Mouse (Mus musculus): ENCODE data around the gene Polr1e. TPM values are rescaled to one million over a fixed set of nuclear protein-coding genes. Genes with fewer than 3 reads are reported as not detected.
"Not testable (repeated sequence)": the region's sequence is repeated elsewhere in the genome, so short reads cannot be mapped to it uniquely, and the experiment has no call there.

Gene Polr1e
- polyA plus RNA-seq, 1 experiment = 3.8 TPM

GRCm38 (mm10) chr4:44979794-44980338 is 38.5 kb upstream of the Polr1e start:
- DNase-seq = no peak
- H3K4me3 ChIP-seq (replicated peaks; ENCODE audit: extremely low read depth, low read depth, low read length) = no peak overlapping the region
- TF ChIP-seq POLR2A (IDR thresholded peaks at IDR 0.05; ENCODE audit: borderline replicate concordance, extremely low read depth, low read depth, low read length) = no peak
- TF ChIP-seq CTCF (IDR thresholded peaks at IDR 0.05; ENCODE audit: insufficient read depth, low read length) = no peak
- peaks cover 3% of the 10 kb centered on the region for H3K4me1 ChIP-seq (ENCODE audit: control insufficient read depth, insufficient read depth, low read length)
- WGBS = 49% methylated on average over 7 of the region's 7 CpGs

DNA sequence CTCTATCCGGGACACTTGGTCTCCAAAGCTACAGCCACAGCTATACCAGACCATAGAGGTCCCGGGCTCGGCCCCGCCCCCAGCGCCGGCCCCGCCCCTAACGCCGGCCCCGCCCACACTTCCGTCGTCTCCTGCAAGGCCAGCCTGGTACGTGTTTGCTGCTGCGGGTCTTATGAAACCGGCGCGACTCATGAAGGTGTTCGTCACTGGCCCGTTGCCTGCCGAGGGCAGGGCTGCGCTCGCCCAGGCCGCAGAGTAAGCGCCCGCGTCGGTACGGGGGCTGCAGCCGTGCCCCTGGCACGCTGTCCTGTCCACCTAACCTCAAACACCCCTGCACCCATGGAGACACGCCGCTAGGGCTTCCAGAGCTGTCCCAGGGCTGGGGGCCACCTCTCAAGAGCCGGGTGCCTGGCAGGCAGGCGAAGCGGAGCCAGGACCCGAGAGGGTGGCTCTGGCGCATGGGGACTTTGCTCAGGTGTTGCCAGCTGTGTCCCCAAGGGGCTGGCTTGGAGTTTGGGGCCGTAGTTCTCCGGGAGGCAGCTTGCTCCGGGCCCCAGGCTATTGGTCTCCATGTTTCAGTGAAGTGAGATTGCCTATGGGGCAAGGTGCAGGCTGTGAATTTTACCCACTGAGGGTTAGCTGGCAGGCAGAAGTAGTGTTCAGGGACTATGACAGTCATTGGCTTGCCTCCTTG is 37.0 kb upstream of the Polr1e start, which contains the start of gene Grhpr:
TSS of gene Grhpr (plus strand) at position 116 of the 694 bp plus-strand sequence.
- Histone ChIP-seq H3K4me1 (ENCODE audit: control insufficient read depth, insufficient read depth, low read length) (peaks cover 3% of the 10 kb centered on the region), H3K4me3 (replicated peaks; ENCODE audit: extremely low read depth, low read depth, low read length) (peak within 1 kb of the TSS; percentile 95)
- TF ChIP-seq POLR2A (IDR thresholded peaks at IDR 0.05; ENCODE audit: borderline replicate concordance, extremely low read depth, low read depth, low read length) = peak; percentile 81
- 0 out of 2 replicates have a peak, but pooled peaks have one; percentile 4 for TF ChIP-seq CTCF (IDR thresholded peaks at IDR 0.05; ENCODE audit: insufficient read depth, low read length)
- WGBS = 1% methylated on average over 40 of the region's 40 CpGs
- DNase-seq = peak; percentile 78

DNA sequence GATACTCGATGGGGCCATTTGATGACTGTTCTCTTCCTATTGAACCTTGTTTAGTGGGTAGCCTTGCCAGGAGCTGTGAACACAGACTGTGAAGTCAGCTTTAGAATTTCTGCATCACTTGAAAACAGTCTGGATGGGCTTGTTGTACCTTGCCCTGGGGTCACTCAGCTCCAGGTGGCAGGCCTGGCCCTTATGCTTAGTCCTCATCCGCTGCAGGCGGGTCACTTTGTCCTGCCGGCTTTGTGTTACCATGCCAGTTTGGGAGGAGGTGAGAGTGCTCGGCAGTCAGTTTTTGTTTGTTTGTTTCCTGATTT is 36.5 kb upstream of the Polr1e start:
- 29% methylated on average over 5 of the region's 5 CpGs for WGBS
- no peak for DNase-seq

DNA sequence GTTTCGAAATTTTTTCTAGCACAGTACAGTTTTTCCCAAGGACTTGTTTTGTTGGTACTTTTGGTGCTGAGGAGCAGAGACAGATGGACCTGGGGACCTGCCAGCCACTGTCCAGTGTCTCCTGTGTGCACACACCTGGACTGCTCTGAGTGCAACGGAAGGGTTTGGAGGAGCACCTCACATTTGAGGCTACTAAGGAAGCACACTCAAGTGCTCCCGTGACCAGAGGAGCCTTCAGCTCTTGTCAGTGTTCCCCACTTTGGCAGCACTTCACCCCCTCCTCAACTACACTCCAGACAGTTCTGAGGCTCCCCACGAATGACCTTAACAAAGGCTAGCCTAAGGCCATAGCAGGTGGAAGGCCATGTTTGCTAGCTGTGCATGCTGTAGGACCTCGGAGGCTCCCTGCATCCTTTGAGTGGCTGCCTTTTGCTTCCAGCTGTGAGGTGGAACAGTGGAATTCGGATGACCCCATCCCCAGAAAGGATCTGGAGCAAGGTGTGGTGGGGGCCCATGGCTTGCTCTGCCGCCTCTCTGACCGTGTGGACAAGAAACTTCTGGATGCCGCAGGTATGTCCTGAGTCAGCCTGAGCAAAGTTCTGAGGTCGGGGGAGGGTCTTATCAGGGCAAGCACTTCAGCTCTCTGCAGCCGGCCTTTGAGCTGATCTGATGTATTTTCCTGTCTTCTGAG is 35.8 kb upstream of the Polr1e start:
- no peak for DNase-seq
- TF ChIP-seq POLR2A (IDR thresholded peaks at IDR 0.05; ENCODE audit: borderline replicate concordance, extremely low read depth, low read depth, low read length) (no peak), CTCF (IDR thresholded peaks at IDR 0.05; ENCODE audit: insufficient read depth, low read length) (no peak)
- 70% methylated on average over 11 of the region's 11 CpGs for WGBS
- Histone ChIP-seq H3K4me1 (ENCODE audit: control insufficient read depth, insufficient read depth, low read length) (peaks cover 3% of the 10 kb centered on the region), H3K4me3 (replicated peaks; ENCODE audit: extremely low read depth, low read depth, low read length) (no peak overlapping the region)

More for the DNA sequence above, 36.5 kb upstream of the Polr1e start:
- TF ChIP-seq POLR2A (IDR thresholded peaks at IDR 0.05; ENCODE audit: borderline replicate concordance, extremely low read depth, low read depth, low read length) (no peak), CTCF (IDR thresholded peaks at IDR 0.05; ENCODE audit: insufficient read depth, low read length) (no peak)
- Histone ChIP-seq H3K4me3 (replicated peaks; ENCODE audit: extremely low read depth, low read depth, low read length) (peak overlapping the region; percentile 95), H3K4me1 (ENCODE audit: control insufficient read depth, insufficient read depth, low read length) (peaks cover 3% of the 10 kb centered on the region)

- no peak overlapping the region for H3K4me3 ChIP-seq (replicated peaks; ENCODE audit: extremely low read depth, low read depth, low read length)
- TF ChIP-seq POLR2A (IDR thresholded peaks at IDR 0.05; ENCODE audit: borderline replicate concordance, extremely low read depth, low read depth, low read length) (no peak), CTCF (IDR thresholded peaks at IDR 0.05; ENCODE audit: insufficient read depth, low read length) (no peak)
- whole genome bisulfite sequencing = 70% methylated on average over 10 of the region's 10 CpGs
- DNase-seq = no peak
- H3K4me1 ChIP-seq (ENCODE audit: control insufficient read depth, insufficient read depth, low read length) = peaks cover 3% of the 10 kb centered on the region
Measured at GRCm38 (mm10) chr4:44983131-44983740, 35.1 kb upstream of the Polr1e start.

DNA sequence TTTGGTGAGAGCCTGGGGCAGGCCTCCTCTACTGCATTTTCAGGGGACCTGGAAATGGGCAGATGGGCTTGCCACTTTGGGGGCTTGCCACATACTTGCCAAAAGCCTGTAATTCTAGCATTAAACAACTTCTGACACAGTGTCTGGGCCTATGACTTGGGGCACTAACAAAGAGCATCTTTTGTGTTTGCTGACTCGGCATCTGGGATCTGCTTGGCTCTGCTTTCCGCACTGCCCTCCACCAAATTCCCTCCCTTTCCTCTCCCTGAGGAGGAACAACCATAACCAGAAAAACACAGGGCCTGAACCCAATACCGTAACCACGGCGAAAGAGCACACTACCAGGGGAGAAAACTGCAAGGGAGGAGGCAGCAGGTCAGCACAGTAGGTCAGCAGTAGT is 27.8 kb upstream of the Polr1e start:
- WGBS = 93% methylated on average over 5 of the region's 5 CpGs
- H3K4me3 ChIP-seq (replicated peaks; ENCODE audit: extremely low read depth, low read depth, low read length) = no peak overlapping the region
- TF ChIP-seq POLR2A (IDR thresholded peaks at IDR 0.05; ENCODE audit: borderline replicate concordance, extremely low read depth, low read depth, low read length) = no peak
- no peak for DNase-seq
- no peaks in the 10 kb centered on the region for H3K4me1 ChIP-seq (ENCODE audit: control insufficient read depth, insufficient read depth, low read length)

GRCm38 (mm10) chr4:44992330-44992729 is 26.1 kb upstream of the Polr1e start:
- not testable (repeated sequence) for H3K4me1 ChIP-seq (ENCODE audit: control insufficient read depth, insufficient read depth, low read length); H3K4me3 ChIP-seq (replicated peaks; ENCODE audit: extremely low read depth, low read depth, low read length); DNase-seq
- WGBS = 84% methylated on average over 11 of the region's 11 CpGs

DNA sequence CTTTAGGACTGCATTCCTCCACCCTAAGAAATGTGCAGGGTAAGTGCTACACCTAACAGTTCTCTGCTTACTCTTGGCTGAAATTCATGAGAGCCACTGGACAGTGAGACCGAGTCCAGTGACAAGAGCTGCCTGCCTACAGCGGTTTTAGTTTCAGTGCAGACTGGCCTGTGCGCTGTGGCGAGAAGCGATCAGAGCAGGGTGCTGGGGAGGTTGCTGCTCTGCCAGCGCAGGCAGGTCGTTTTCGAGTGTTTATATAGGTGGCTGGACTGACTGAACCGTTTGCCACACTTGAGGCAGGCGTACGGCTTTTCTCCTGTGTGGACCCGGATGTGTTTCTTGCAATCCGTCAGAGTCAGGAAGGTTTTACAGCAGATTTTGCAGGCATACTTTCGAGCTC is 25.2 kb upstream of the Polr1e start:
- H3K4me3 ChIP-seq (replicated peaks; ENCODE audit: extremely low read depth, low read depth, low read length); H3K4me1 ChIP-seq (ENCODE audit: control insufficient read depth, insufficient read depth, low read length); DNase-seq: not testable (repeated sequence)
- 51% methylated on average over 14 of the region's 14 CpGs for WGBS

DNA sequence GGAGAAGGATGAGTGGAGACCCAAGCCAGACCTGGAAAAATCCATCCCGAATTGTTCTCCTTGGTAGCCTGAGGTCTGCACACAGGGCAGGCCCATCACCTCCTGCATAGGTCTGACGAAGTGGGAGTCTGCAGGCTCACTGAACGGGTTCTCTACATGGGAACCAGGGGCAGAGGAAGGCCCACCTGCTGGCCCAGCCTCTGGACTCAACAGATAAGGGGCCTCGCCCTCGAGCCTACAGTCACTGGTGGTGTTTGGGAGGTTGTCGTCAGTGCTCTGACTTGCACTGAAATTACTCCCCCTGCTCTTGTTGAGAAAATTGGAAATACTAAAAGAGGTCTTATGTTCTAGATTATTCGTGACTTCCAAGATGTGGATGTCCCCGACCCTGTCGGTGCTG is 24.5 kb upstream of the Polr1e start:
- 88% methylated on average over 9 of the region's 9 CpGs for WGBS
- no peak overlapping the region for H3K4me3 ChIP-seq (replicated peaks; ENCODE audit: extremely low read depth, low read depth, low read length)
- H3K4me1 ChIP-seq (ENCODE audit: control insufficient read depth, insufficient read depth, low read length) = peaks cover 3% of the 10 kb centered on the region; the same call in 1 of the 2 replicates
- no peak for DNase-seq
- TF ChIP-seq POLR2A (IDR thresholded peaks at IDR 0.05; ENCODE audit: borderline replicate concordance, extremely low read depth, low read depth, low read length) (no peak), CTCF (IDR thresholded peaks at IDR 0.05; ENCODE audit: insufficient read depth, low read length) (no peak)

- 89% methylated on average over 18 of the region's 18 CpGs for WGBS
- no peak for DNase-seq
- H3K4me1 ChIP-seq (ENCODE audit: control insufficient read depth, insufficient read depth, low read length) = peaks cover 3% of the 10 kb centered on the region; the same call in 1 of the 2 replicates
- no peak overlapping the region for H3K4me3 ChIP-seq (replicated peaks; ENCODE audit: extremely low read depth, low read depth, low read length)
- no peak for TF ChIP-seq POLR2A (IDR thresholded peaks at IDR 0.05; ENCODE audit: borderline replicate concordance, extremely low read depth, low read depth, low read length)
- TF ChIP-seq CTCF (IDR thresholded peaks at IDR 0.05; ENCODE audit: insufficient read depth, low read length) = no peak
Measured at GRCm38 (mm10) chr4:44994776-44995175, 23.6 kb upstream of the Polr1e start.
